Mouse (Mus musculus) small intestine, adult 2 months (tissue): ENCODE measurements at regions not wholly inside any gene's neighbourhood (a gene's known extent, or its start where the extent isn't known, plus 50 kb on each side); places are given as distances from the start of the nearest gene placed in this dataset.

ENCODE experiments used
- H3K27ac ChIP-seq: fragments of 200-500 bp; 2 replicates; pipeline ENCODE4 v1.5.1; 2012; ENCODE audit warnings: low read depth, low read length, control low read depth, inconsistent platforms; ENCODE audit not compliant: insufficient read depth
- H3K27me3 ChIP-seq: fragments of 200-500 bp; 2 replicates; pipeline ENCODE4 v1.6.1; 2012; ENCODE audit warnings: mild to moderate bottlenecking, moderate library complexity, low read length, inconsistent platforms; ENCODE audit not compliant: control insufficient read depth, insufficient read depth
- H3K36me3 ChIP-seq: fragments of 200-500 bp; 2 replicates; pipeline ENCODE4 v1.6.1; 2012; ENCODE audit warnings: mild to moderate bottlenecking, low read length, control low read depth, inconsistent platforms; ENCODE audit not compliant: control insufficient read depth, insufficient read depth
- H3K4me1 ChIP-seq: fragments of 200-500 bp; 2 replicates; pipeline ENCODE4 v1.6.1; 2012; ENCODE audit warnings: low read length, inconsistent platforms, mixed read lengths; ENCODE audit not compliant: control insufficient read depth, insufficient read depth, insufficient read length
- H3K4me3 ChIP-seq: fragments of 200-500 bp; 2 replicates; pipeline ENCODE4 v1.5.1; 2012; ENCODE audit warnings: low read depth, mild to moderate bottlenecking, control low read depth, inconsistent platforms, low read length, moderate library complexity
- CTCF ChIP-seq: fragments of 200-500 bp; IDR thresholded peaks from 2 replicates; pipeline ENCODE4 v1.5.1; 2012; ENCODE audit warnings: low read depth, mild to moderate bottlenecking, control low read depth, inconsistent platforms, low read length, moderate library complexity, mixed read lengths; ENCODE audit not compliant: insufficient replicate concordance, insufficient read length; ENCODE audit errors: extremely low read depth
- POLR2A ChIP-seq: fragments of 200-500 bp; IDR thresholded peaks from 2 replicates; pipeline ENCODE4 v1.6.1; 2012; ENCODE audit warnings: low read depth, mild to moderate bottlenecking, control low read depth, inconsistent platforms, low read length, moderate library complexity
- WGBS: fragments of 180-500 bp; shearing (Covaris S2); methylation state at CpG from one replicate; pipeline ENCODE4 v1.1.7; 2018; 5-methylcytosine and 5-hydroxymethylcytosine counted together

DNA sequence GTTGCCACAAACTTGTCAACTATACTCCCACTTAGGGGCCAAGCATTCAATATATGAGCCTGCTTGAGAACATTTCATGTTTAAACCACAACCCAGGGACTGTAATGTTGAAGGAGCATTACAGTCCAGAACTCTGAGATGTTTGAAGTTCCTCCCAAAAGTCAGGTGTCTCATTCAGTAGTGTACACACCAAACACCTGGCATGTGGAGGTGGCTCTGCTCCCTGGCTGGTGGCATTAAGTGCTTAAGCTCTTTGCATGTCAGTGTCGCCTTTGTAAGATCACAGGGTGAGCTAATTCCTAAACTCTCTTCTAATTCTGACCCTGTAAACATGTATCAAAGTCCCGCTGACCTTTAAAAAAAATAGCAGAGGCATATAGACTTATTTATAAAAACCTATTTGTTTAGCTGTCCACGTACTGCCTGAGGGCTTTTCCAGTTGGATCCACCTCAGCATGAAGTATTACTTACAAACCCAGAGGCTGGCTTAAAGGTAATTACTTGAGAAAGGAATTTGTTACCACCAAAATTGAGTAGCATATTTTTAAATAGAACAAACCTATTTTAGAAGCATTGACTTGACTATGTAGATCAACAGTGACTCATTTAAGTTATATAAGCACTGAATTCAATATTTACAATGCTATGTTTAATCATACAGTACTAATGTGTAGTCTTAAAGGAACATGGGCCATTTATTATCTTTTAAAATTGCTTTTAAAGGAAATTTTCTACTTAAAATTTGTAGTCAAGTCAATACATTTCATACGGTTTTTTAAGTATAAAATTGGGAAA is 276.3 kb upstream of the Fermt1 start:
- no peak overlapping the region for H3K27ac ChIP-seq
- WGBS: 68% methylated on average over 4 of the region's 4 CpGs
- H3K36me3 ChIP-seq: no peaks in the 10 kb centered on the region
- H3K27me3 ChIP-seq: no peaks in the 10 kb centered on the region
- no peak overlapping the region for H3K4me3 ChIP-seq
- TF ChIP-seq CTCF (no peak), POLR2A (no peak)
- no peaks in the 10 kb centered on the region for H3K4me1 ChIP-seq

DNA sequence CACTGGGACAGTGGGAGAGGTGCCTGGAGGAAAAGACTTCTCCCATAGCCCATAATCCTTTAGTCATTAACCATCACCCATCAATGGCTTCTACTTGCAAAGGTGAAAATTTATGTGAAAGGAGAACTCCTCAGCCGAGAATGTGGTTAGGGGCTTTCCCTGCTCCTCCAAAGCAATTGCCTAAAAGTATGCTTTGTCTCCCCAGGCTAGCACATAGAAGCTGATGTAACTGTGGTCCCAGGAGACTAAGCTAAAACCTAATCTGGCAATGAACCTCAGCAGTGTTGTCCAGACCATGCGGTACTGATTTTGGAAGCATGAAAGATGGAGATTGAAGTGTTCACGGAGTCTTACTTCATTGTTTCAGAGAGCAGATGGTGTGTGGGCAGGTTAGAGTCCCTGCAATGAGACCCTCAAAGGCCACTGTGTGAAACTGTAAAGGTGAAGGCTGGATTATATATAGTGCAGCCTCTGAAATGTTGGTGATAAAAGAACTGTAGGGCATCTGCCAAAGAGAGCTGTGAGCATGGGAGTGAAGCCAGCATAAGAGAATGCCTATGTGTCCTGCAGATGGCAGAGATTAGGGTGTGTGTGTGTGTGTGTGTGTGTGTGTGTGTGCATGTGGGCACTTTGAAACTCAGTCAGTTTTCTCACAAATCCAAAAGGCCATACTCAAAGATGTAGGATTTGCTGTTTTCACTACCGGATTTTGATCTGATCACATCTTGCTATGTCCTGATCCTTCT is 289.6 kb upstream of the Fermt1 start:
- TF ChIP-seq CTCF (no peak), POLR2A (no peak)
- 79% methylated on average over 4 of the region's 4 CpGs for WGBS
- Histone ChIP-seq H3K27ac (no peak overlapping the region), H3K36me3 (no peaks in the 10 kb centered on the region), H3K27me3 (no peaks in the 10 kb centered on the region), H3K4me1 (no peaks in the 10 kb centered on the region), H3K4me3 (no peak overlapping the region)

DNA sequence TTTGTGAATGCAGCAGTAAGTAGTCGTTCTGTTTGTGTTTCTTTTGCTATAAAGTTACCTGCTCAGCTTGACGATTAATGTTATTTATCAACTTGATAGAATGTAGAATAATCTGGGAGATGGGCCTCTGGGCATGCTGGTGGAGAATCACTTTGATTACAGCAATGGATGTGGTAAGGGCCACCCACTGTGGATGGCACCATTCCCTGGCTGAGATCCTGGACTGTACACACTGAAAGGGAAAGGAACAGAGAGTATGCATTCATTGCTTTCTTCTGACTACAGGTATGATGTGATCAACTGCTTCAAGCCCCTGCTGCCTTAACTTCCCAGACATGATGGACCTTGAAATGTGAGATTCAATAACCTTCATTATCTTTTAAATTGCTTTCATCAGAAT is 299.8 kb upstream of the Bmp2 start:
- no peaks in the 10 kb centered on the region for H3K36me3 ChIP-seq
- no peak overlapping the region for H3K4me3 ChIP-seq
- H3K27ac ChIP-seq: no peak overlapping the region
- TF ChIP-seq CTCF: no peak
- TF ChIP-seq POLR2A: no peak
- H3K27me3 ChIP-seq: no peaks in the 10 kb centered on the region
- no peaks in the 10 kb centered on the region for H3K4me1 ChIP-seq
- 72% methylated on average over 2 of the region's 2 CpGs for WGBS

GRCm38 (mm10) chr2:133274424-133274823 is 277.5 kb upstream of the Bmp2 start:
- TF ChIP-seq CTCF (no peak), POLR2A (no peak)

GRCm38 (mm10) chr2:133278546-133278945 is 273.4 kb upstream of the Bmp2 start:
- Histone ChIP-seq H3K4me1 (no peaks in the 10 kb centered on the region), H3K27ac (no peak overlapping the region), H3K4me3 (no peak overlapping the region), H3K27me3 (no peaks in the 10 kb centered on the region), H3K36me3 (no peaks in the 10 kb centered on the region)
- WGBS: 51% methylated on average over 4 of the region's 4 CpGs
- TF ChIP-seq CTCF (no peak), POLR2A (no peak)

More at GRCm38 (mm10) chr2:133274424-133274823, 277.5 kb upstream of the Bmp2 start:
- no peaks in the 10 kb centered on the region for H3K27me3 ChIP-seq
- no peaks in the 10 kb centered on the region for H3K4me1 ChIP-seq
- WGBS: 59% methylated on average over 4 of the region's 4 CpGs
- H3K4me3 ChIP-seq: no peak overlapping the region
- no peak overlapping the region for H3K27ac ChIP-seq
- no peaks in the 10 kb centered on the region for H3K36me3 ChIP-seq

DNA sequence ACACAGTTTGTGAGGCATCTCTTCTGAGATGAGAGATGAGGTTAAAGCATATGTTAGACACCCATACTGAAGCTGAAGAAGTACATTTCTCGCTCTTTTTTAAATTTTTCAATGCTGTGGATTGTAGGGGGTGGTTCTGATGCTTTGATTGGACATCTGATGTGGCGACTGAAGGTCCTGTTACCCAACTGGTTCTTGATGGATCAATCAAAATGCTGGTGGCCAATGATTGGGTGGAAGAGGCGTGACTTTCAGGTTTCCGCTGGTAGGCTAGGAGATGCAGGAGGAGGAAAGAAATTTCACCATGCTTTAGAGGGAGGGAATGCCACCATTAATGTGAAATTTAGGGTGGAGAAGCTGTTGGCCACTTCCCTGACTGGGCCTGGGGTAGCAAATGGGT is 272.7 kb upstream of the Bmp2 start:
- no peaks in the 10 kb centered on the region for H3K36me3 ChIP-seq
- no peaks in the 10 kb centered on the region for H3K4me1 ChIP-seq
- 87% methylated on average over 4 of the region's 4 CpGs for WGBS
- H3K27ac ChIP-seq: no peak overlapping the region
- H3K4me3 ChIP-seq: no peak overlapping the region
- H3K27me3 ChIP-seq: no peaks in the 10 kb centered on the region
- TF ChIP-seq CTCF: no peak
- no peak for TF ChIP-seq POLR2A

DNA sequence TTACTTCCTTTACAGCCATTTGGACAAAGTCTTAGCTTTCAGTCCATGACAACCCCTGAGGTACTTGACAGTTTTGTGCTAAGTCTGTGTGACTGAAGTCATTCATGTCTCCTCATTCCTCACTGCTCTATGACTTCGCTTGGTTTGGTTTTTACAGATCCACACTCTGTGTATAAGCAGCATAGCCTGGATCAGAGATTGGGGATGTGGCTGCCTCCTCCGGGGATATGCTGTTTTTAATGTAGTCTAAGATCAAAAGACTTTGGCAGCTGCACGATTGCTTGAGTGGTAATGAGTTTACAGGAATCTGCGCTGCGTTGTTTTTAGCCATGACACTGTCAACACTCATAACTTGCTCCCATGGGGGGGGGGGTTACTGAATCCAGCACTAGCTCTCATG is 269.3 kb upstream of the Bmp2 start:
- H3K4me3 ChIP-seq: no peak overlapping the region
- no peaks in the 10 kb centered on the region for H3K27me3 ChIP-seq
- H3K27ac ChIP-seq: no peak overlapping the region
- WGBS: 76% methylated on average over 5 of the region's 5 CpGs
- no peaks in the 10 kb centered on the region for H3K36me3 ChIP-seq
- no peak for TF ChIP-seq CTCF
- TF ChIP-seq POLR2A: no peak
- no peaks in the 10 kb centered on the region for H3K4me1 ChIP-seq
